Mouse (Mus musculus): ENCODE measurements at regions not wholly inside any gene's neighbourhood (a gene's known extent, or its start where the extent isn't known, plus 50 kb on each side); places are given as distances from the start of the nearest gene placed in this dataset.
"Not testable (repeated sequence)": the region's sequence is repeated elsewhere in the genome, so short reads cannot be mapped to it uniquely, and the experiment has no call there.

DNA sequence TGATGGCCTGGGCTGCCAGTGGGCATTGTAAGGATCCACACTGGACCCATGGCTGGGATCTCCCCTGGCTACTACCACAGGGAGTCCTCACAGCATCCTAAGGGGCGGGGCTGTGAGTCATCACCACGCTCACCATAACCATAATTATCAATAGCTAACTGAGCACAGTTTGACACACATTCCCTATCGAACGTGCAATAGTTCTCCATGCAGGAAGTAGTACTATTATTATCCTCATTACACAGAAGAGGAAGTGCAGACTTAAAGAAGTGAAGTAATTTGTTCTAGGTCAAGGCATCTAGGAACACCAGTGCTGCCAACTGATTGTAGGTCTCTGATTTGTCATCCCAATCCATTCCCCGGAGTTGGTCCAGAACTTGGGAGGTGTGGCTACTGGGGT is 84.1 kb upstream of the Trim2 start:
- DNase-seq (ENCODE audit: low spot score in 2 of 2), result no peak

DNA sequence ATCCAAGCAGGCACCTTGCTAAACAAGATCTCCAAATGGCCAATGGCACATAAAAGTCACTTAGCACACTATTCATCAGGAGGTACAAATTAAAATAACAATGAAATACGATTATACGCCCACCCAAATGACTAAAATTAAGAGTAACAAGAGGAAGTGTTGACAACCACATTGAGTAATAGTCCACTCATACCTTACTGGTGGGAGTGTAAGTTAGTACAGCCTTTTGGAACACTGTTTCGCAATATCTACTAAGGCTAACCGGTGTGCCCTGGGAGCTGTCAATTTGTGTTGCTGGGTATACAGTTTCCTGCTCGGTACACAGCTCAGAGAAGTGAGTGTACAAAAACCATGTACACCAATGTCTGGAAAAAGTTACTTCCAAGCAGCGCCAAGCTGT is 81.8 kb upstream of the Trim2 start:
- DNase-seq (ENCODE audit: low spot score in 2 of 2), result no peak

DNA sequence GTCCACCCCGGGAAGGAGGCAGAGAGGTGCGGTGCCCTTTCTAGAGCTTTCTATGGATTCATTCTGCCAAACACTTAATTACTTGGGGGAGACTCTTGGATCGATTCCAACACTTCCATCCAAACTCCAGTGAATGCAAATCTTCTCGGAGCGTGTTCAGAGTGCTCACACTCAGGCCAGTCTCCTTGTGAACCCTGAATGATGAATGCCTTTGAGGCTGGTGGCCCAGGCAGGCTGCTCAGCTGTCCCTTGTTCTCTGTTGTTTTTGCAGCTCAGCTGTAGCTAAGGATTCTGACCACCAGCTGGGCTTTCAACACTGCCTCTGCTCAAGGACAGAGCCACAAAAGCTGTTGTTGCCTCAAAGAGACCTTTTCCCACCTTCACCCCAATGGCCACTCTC is 79.0 kb upstream of the Trim2 start:
- DNase-seq (ENCODE audit: low spot score in 2 of 2), result peak in 1 of 2 experiments; percentile 7

DNA sequence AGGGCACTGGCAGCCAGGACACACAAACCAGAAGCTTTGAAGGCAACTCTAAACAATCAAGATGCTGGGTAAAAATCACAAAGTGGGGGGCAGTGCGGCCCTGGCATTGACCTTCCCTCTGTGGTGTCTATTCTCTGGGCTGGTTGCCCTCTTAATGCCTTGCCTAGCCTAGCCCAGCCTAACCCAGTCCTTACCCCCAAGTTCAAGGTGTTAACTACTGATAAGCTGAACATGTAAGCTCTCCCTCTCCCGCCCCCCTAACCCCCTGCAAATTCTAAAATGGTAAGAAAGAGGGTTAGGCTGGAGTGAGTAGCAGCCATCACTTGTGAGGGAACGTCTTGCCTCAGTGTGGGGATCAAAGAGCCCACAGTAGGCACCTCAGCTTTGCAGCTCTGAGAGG is 76.9 kb upstream of the Trim2 start:
- DNase-seq (ENCODE audit: low spot score in 2 of 2), result no peak

DNA sequence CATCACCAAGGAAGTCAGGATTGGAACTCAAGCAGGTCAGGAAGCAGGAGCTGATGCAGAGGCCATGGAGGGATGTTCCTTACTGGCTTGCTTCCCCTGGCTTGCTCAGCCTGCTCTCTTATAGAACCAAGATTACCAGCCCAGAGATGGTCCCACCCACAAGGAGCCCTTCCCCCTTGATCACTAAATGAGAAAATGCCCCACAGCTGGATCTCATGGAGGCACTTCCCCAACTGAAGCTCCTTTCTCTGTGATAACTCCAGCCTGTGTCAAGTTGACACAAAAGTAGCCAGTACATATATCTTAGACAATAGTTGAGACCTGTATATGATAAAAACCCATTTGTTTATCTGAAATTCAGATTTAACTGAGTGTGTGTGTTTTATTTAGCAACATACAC is 76.4 kb upstream of the Trim2 start:
- not testable (repeated sequence) for DNase-seq (ENCODE audit: low spot score in 2 of 2)

DNA sequence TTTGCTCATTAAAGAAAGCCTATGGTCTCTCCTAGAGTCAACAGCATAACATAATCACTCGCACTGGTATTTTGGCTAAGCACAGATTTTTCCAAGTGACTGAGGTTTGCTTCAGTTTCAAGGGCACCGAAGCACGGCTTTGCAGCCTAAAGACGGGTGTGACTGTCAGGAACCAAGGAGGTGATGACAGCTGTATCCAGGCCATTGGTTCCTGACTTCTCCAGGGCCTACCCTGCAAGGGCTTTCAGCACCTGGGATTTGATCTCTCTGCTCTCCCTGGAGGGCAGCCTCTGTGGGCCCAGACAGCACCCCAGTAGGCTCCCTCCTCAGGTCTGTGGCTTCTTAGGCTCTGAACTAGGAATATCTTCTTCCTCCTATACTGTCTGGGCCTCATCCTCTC is 75.3 kb upstream of the Trim2 start:
- DNase-seq (ENCODE audit: low spot score in 2 of 2), result no peak

DNA sequence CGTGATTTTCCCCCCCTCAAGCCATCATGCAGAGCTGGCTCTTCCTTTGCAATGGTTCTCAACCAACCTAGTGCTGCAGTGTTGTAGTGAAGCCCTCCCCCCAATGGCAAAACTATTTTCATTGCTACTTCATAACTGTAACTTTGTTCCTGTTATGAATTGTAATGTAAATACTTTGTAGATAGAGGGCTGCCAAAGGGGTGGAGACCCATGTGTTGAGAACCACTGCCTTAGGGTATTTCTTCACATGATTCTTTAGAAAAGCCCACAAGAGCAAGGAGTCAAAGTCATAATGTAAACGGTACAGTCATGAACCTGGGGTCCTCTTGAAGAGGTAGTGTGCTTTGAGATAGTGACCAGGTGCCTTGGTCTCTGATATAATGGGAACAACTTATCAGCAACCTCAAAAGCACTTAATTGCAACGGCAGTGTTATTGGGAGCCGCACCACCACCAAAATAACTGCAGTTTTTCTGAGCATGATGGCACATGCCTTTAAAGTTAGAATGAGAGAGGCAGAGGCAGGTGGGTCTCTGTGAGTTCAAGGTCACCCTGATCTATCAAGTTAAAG is 72.4 kb upstream of the Trim2 start:
- no peak for DNase-seq (ENCODE audit: low spot score in 2 of 2)

DNA sequence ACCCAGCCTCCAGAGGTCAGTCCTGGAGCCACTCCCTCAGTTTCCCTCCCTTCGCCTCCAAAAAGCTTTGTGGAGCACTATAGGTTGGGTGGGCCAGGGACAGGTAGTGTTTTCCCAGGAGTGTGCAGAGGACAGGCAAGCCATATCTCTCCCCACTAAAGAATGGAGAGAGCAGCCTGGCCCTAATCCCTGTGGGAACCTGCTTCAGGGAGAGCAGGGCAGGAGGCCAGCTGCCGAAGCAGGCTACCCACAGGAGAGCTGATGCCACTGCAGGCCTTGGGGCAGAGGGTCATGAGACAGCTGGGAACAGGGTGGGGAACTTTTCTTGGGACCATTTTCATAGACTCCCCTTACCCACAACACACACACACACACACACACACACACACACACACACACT is 69.8 kb upstream of the Trim2 start:
- DNase-seq (ENCODE audit: low spot score in 2 of 2), result no peak

DNA sequence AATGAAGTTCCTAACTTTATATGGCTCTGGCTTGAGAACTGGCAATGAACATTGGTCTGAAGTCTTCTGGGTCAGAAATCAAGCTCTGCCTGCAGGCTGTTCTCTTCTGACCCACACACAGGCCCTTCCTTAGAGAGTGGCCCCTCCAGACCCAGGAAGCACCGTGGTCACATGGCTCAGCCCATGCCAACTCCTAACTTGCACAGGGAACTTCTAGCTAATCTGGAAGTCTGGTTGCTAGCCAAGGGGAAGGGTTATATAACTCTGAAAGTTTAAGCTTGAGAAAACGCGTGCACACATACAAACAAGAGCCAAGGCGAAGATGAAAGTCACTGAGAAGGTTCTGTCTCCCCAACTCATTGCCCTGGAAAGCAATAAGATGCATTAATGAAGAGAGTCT is 69.2 kb upstream of the Trim2 start:
- no peak for DNase-seq (ENCODE audit: low spot score in 2 of 2)

DNA sequence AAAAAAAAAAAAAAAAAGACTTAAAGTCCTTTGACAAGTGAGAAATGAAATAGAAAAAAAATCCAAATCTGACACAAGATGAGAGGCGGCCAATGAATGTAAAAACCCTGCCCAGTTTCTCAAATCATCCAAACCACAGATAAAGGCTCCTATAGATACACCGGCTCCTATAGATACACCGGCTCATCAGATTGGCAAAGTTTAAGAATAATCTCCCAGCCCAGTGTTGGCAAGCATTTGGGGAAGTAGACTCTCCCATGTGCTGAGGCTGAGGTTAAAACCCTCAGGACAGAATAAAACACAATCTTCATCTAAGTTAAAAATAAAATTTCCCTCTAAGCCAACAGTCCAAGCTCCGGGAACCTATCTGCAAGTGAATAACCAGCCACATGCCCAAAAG is 65.2 kb upstream of the Trim2 start:
- DNase-seq (ENCODE audit: low spot score in 2 of 2), result no peak

DNA sequence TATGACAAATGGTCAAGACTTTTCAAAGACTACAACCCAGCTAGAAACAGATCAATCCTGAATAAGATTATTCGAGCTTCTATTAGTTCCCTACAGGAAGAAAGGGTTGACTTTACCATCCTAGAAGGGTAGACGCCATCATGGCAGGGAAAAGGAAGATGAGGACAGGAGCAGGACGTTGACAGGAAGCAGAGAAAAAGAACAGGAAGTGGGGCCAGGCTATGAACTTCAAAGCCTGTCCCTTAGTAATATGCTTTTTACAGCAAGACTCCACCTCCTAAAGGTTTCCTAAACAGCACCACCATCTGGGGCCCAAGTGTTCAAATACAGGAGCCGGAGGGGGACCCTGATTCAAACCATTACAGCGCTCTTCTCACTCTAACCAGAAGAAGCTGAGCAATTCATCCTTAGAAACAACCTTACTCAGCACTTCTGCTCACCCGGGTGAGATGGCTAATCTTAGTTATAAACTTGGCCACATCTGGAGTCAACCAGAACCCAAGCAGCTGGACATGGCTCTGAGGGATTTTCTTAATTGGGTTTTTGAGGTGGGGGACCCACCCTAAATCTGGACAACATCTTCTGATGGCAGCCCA is 60.6 kb upstream of the Trim2 start:
- DNase-seq (ENCODE audit: low spot score in 2 of 2), result no peak

DNA sequence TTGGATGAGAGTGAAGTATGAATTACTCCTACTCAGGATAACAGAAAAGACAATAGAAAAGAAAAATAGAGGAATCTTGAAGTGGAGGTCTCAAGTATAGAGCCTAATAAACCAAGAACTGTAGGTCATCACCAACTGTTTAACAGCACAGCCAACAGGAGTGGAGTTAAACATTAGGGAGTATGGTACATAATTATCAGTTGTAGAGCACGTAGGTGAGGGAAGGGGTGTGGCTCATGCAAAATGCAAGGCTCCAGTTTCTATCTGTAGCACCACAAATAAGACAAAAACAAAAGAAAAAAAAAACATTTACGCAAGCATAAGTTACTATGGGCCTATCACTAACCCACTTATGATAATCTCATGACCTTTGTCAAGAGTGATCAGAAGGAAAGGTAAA is 52.0 kb upstream of the Trim2 start:
- DNase-seq (ENCODE audit: low spot score in 2 of 2), result no peak

DNA sequence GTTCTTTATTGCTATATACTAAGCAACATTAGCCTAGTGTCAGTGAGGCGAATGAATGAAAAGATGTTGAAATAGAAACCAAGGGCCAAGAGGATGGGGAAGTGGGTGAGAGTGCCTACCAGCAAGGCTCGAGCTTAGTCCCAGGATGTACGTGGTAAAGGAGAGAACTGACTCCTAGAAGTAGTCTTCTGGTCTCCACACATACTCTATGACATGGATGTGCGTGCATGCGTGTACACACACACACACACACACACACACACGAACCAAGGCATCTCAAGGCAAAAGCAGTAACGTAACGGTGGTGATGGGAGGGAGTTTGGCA is 50.0 kb upstream of the Trim2 start:
- DNase-seq (ENCODE audit: low spot score in 2 of 2), result no peak
